Mouse (Mus musculus): ENCODE measurements at regions not wholly inside any gene's neighbourhood (a gene's known extent, or its start where the extent isn't known, plus 50 kb on each side); places are given as distances from the start of the nearest gene placed in this dataset.

DNA sequence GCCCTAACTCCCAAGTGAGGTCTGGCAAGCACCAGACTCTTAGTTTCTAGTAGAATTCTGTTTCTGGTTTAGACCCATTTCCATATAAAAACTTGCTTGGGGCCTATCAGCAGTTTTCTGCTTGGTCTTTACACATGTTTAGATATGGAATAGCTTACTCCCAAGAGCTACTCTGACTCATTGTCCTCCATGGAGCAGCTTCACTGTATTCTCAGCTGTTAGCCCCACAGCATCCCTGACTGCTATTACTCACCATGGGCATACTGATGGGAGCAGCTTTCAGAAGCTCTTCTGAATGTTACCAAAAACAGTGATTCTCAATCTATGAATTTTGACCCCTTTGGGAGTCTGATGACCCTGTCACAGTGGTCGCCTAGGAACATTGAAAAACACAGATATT, 630.1 kb upstream of the 4930452B06Rik start:
- no peaks in the 10 kb centered on the region for H3K4me1 ChIP-seq (ENCODE audit: control insufficient read depth, insufficient read depth, low read length)
- H3K36me3 ChIP-seq (ENCODE audit: control insufficient read depth, insufficient read depth, low read length) = no peaks in the 10 kb centered on the region
- no peaks in the 10 kb centered on the region for H3K27me3 ChIP-seq (ENCODE audit: control insufficient read depth, insufficient read depth, low read length)
- no peak for ATAC-seq (ENCODE audit: insufficient read depth, low FRiP score)
- WGBS = 76% methylated on average over 1 of the region's 1 CpGs
- no peak overlapping the region for H3K9ac ChIP-seq (ENCODE audit: low read length)
- H3K27ac ChIP-seq (ENCODE audit: low read length) = no peak overlapping the region
- H3K4me3 ChIP-seq (replicated peaks; ENCODE audit: low read length) = no peak overlapping the region
- H3K9me3 ChIP-seq (replicated peaks; ENCODE audit: control insufficient read depth, low read length) = no peaks in the 10 kb centered on the region
- H3K4me2 ChIP-seq (ENCODE audit: low read depth, low read length) = no peak overlapping the region

DNA sequence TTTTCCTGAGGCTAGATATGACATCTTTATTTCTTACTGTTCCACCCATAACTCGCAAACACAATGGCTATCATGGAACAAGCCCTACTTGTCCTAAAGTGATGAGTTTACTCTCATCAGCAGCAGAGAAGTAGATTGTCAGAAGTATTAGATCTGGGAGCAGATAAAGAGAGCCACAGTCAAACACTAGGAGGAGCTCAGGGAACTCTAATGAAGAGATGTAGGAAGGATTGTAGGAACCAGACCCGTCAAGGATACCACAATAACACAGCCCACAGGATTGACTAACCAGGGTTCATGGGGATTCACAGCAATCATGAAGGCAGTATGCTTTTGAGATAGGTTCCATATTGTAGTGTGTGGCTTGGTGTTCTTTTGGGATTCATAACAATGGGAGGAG, 628.5 kb upstream of the 4930452B06Rik start:
- WGBS = 72% methylated on average over 2 of the region's 2 CpGs
- no peak for ATAC-seq (ENCODE audit: insufficient read depth, low FRiP score)

DNA sequence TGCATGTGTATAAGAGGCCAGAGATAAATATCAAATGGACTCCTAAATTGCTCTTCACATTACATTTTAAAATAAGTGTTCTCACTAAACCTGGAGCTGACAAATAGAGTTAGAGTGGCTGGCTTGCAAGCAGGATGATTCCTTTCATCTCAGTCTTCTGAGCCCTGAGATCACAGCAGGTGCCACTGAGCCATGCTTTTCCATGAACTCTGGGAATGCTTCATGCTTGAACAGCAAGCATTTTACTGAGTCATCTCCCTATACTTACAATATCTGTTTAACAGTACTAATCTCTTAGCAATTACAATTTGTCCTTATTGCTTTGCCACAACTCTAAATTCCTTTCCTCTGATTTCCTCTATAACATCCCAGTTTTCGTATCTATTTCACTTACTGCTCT, 622.1 kb upstream of the 4930452B06Rik start:
- no peak overlapping the region for H3K4me2 ChIP-seq (ENCODE audit: low read depth, low read length)
- H3K36me3 ChIP-seq (ENCODE audit: control insufficient read depth, insufficient read depth, low read length) = no peaks in the 10 kb centered on the region
- ATAC-seq (ENCODE audit: insufficient read depth, low FRiP score) = no peak
- no peaks in the 10 kb centered on the region for H3K9me3 ChIP-seq (replicated peaks; ENCODE audit: control insufficient read depth, low read length)
- H3K4me3 ChIP-seq (replicated peaks; ENCODE audit: low read length) = no peak overlapping the region
- no peaks in the 10 kb centered on the region for H3K4me1 ChIP-seq (ENCODE audit: control insufficient read depth, insufficient read depth, low read length)
- H3K27me3 ChIP-seq (ENCODE audit: control insufficient read depth, insufficient read depth, low read length) = no peaks in the 10 kb centered on the region
- H3K9ac ChIP-seq (ENCODE audit: low read length) = no peak overlapping the region
- WGBS = 88% methylated on average over 1 of the region's 1 CpGs
- H3K27ac ChIP-seq (ENCODE audit: low read length) = no peak overlapping the region

More for the DNA sequence above, 628.5 kb upstream of the 4930452B06Rik start:
- H3K4me2 ChIP-seq (ENCODE audit: low read depth, low read length) = no peak overlapping the region
- no peaks in the 10 kb centered on the region for H3K4me1 ChIP-seq (ENCODE audit: control insufficient read depth, insufficient read depth, low read length)
- no peaks in the 10 kb centered on the region for H3K27me3 ChIP-seq (ENCODE audit: control insufficient read depth, insufficient read depth, low read length)
- no peak overlapping the region for H3K9ac ChIP-seq (ENCODE audit: low read length)
- H3K27ac ChIP-seq (ENCODE audit: low read length) = no peak overlapping the region
- no peaks in the 10 kb centered on the region for H3K9me3 ChIP-seq (replicated peaks; ENCODE audit: control insufficient read depth, low read length)
- no peaks in the 10 kb centered on the region for H3K36me3 ChIP-seq (ENCODE audit: control insufficient read depth, insufficient read depth, low read length)
- H3K4me3 ChIP-seq (replicated peaks; ENCODE audit: low read length) = no peak overlapping the region

- Histone ChIP-seq H3K27ac (ENCODE audit: low read length) (no peak overlapping the region), H3K36me3 (ENCODE audit: control insufficient read depth, insufficient read depth, low read length) (no peaks in the 10 kb centered on the region), H3K4me1 (ENCODE audit: control insufficient read depth, insufficient read depth, low read length) (no peaks in the 10 kb centered on the region), H3K4me2 (ENCODE audit: low read depth, low read length) (no peak overlapping the region), H3K9me3 (replicated peaks; ENCODE audit: control insufficient read depth, low read length) (no peaks in the 10 kb centered on the region), H3K4me3 (replicated peaks; ENCODE audit: low read length) (no peak overlapping the region), H3K9ac (ENCODE audit: low read length) (no peak overlapping the region), H3K27me3 (ENCODE audit: control insufficient read depth, insufficient read depth, low read length) (no peaks in the 10 kb centered on the region)
- 80% methylated on average over 7 of the region's 7 CpGs for WGBS
- no peak; the same call in 1 of the 2 replicates for ATAC-seq (ENCODE audit: insufficient read depth, low FRiP score)
Observed at GRCm38 (mm10) chr14:9285606-9286002, 619.6 kb upstream of the 4930452B06Rik start.

- Histone ChIP-seq H3K9ac (ENCODE audit: low read length) (no peak overlapping the region), H3K36me3 (ENCODE audit: control insufficient read depth, insufficient read depth, low read length) (no peaks in the 10 kb centered on the region), H3K27me3 (ENCODE audit: control insufficient read depth, insufficient read depth, low read length) (no peaks in the 10 kb centered on the region), H3K4me1 (ENCODE audit: control insufficient read depth, insufficient read depth, low read length) (no peaks in the 10 kb centered on the region), H3K4me3 (replicated peaks; ENCODE audit: low read length) (no peak overlapping the region), H3K9me3 (replicated peaks; ENCODE audit: control insufficient read depth, low read length) (no peaks in the 10 kb centered on the region), H3K27ac (ENCODE audit: low read length) (no peak overlapping the region), H3K4me2 (ENCODE audit: low read depth, low read length) (no peak overlapping the region)
- WGBS = 88% methylated on average over 2 of the region's 2 CpGs
- ATAC-seq (ENCODE audit: insufficient read depth, low FRiP score) = peak; percentile 44
Observed at GRCm38 (mm10) chr14:9284976-9285605, 619.1 kb upstream of the 4930452B06Rik start.

DNA sequence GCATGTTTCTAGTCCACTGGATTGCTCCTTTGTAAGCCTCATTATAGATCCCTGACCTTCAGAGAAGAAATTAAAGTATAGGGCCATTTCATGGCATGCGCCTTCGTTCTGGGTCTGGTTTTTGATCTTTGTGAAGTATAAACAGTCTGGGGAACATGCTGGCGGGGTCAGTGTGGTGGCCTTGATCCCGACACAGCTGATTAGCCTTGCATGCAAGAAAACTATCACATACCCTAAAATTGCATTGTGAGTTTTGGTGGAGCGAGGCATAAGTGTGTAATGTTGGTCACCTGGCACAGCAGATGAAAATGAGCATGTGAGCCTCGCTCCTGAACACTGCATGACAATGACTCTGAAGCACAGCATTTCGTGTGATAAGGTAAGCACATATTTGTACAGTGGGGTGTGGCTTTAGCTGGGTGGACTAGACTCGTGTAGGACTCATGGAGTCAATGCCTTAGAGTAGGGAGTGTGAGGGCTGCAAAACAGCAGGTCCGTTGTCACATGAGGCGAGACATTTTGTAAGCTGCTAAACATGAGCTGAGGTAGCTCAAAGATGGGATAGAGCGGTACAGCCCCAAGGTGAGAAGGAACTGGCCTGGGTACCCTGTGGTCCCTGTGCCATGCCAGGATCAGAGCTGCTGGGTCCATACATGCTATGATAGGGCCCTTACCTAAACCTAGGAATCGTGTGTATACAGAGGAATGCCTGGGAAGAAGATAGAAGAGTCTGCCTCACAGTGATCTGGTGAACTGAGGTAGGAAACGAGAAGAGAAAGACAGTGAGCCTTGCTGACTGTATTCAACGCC, 601.4 kb upstream of the 4930452B06Rik start:
- Histone ChIP-seq H3K9me3 (replicated peaks; ENCODE audit: control insufficient read depth, low read length) (no peaks in the 10 kb centered on the region), H3K4me3 (replicated peaks; ENCODE audit: low read length) (no peak overlapping the region), H3K4me1 (ENCODE audit: control insufficient read depth, insufficient read depth, low read length) (0 out of 2 replicates have a peak, but pooled peaks cover 4% of the 10 kb centered on the region), H3K27ac (ENCODE audit: low read length) (no peak overlapping the region), H3K9ac (ENCODE audit: low read length) (no peak overlapping the region), H3K4me2 (ENCODE audit: low read depth, low read length) (no peak overlapping the region), H3K36me3 (ENCODE audit: control insufficient read depth, insufficient read depth, low read length) (no peaks in the 10 kb centered on the region), H3K27me3 (ENCODE audit: control insufficient read depth, insufficient read depth, low read length) (no peaks in the 10 kb centered on the region)
- peak; percentile 82 for ATAC-seq (ENCODE audit: insufficient read depth, low FRiP score)
- 63% methylated on average over 14 of the region's 14 CpGs for WGBS

DNA sequence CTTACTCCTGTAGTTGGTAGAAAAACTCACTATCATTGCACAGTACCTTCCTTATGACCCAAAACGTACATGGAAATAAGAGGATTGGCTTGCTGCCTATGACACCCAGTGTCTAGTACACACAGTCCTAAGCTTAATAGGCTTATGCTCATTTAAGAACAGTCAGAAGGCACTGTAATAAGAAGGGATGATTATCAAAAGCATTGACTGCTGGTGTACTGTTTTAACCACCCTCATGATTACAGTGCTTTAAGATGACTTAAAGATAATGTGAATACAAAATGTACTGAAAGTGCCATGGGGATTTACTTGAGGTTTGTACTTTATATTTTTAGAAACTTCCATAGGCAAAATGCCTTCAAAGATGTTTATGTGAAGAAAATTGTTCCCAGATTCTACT, 586.0 kb upstream of the 4930452B06Rik start:
- Histone ChIP-seq H3K9ac (ENCODE audit: low read length) (no peak overlapping the region), H3K9me3 (replicated peaks; ENCODE audit: control insufficient read depth, low read length) (no peaks in the 10 kb centered on the region), H3K27ac (ENCODE audit: low read length) (no peak overlapping the region), H3K4me3 (replicated peaks; ENCODE audit: low read length) (no peak overlapping the region), H3K4me1 (ENCODE audit: control insufficient read depth, insufficient read depth, low read length) (no peaks in the 10 kb centered on the region), H3K36me3 (ENCODE audit: control insufficient read depth, insufficient read depth, low read length) (no peaks in the 10 kb centered on the region), H3K27me3 (ENCODE audit: control insufficient read depth, insufficient read depth, low read length) (no peaks in the 10 kb centered on the region), H3K4me2 (ENCODE audit: low read depth, low read length) (no peak overlapping the region)
- WGBS = 63% methylated on average over 1 of the region's 1 CpGs
- no peak for ATAC-seq (ENCODE audit: insufficient read depth, low FRiP score)

DNA sequence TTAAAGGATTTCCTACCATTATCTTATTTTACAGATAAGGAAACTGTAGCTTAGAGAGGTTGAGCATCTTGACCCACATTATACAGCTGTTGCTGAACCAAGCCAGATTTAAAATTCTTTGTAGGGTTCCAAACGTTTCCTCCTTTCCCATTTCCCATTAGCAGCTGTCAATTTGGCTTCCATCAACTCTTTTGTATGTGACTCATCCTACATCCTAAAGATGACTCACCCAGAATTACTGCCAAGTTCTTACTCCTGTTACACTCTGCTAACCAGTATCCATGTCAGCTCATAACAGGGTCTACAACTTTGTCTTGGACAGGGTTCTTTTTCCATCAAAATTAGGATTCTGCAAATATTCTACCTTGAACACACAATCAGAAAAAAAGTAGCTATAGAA, 579.2 kb upstream of the 4930452B06Rik start:
- no peak overlapping the region for H3K9ac ChIP-seq (ENCODE audit: low read length)
- H3K36me3 ChIP-seq (ENCODE audit: control insufficient read depth, insufficient read depth, low read length) = no peaks in the 10 kb centered on the region
- no peak overlapping the region for H3K4me3 ChIP-seq (replicated peaks; ENCODE audit: low read length)
- H3K4me2 ChIP-seq (ENCODE audit: low read depth, low read length) = no peak overlapping the region
- H3K27me3 ChIP-seq (ENCODE audit: control insufficient read depth, insufficient read depth, low read length) = no peaks in the 10 kb centered on the region
- 25% methylated on average over 1 of the region's 1 CpGs for WGBS
- H3K4me1 ChIP-seq (ENCODE audit: control insufficient read depth, insufficient read depth, low read length) = no peaks in the 10 kb centered on the region
- H3K9me3 ChIP-seq (replicated peaks; ENCODE audit: control insufficient read depth, low read length) = no peaks in the 10 kb centered on the region
- H3K27ac ChIP-seq (ENCODE audit: low read length) = no peak overlapping the region
- ATAC-seq (ENCODE audit: insufficient read depth, low FRiP score) = no peak

GRCm38 (mm10) chr14:9243336-9243735, 577.3 kb upstream of the 4930452B06Rik start:
- Histone ChIP-seq H3K4me3 (replicated peaks; ENCODE audit: low read length) (no peak overlapping the region), H3K27me3 (ENCODE audit: control insufficient read depth, insufficient read depth, low read length) (no peaks in the 10 kb centered on the region), H3K9me3 (replicated peaks; ENCODE audit: control insufficient read depth, low read length) (no peaks in the 10 kb centered on the region), H3K9ac (ENCODE audit: low read length) (no peak overlapping the region), H3K4me2 (ENCODE audit: low read depth, low read length) (no peak overlapping the region), H3K27ac (ENCODE audit: low read length) (no peak overlapping the region), H3K4me1 (ENCODE audit: control insufficient read depth, insufficient read depth, low read length) (no peaks in the 10 kb centered on the region), H3K36me3 (ENCODE audit: control insufficient read depth, insufficient read depth, low read length) (no peaks in the 10 kb centered on the region)
- ATAC-seq (ENCODE audit: insufficient read depth, low FRiP score) = no peak
